Mouse (Mus musculus) CH12.LX (cell line): ENCODE measurements around the gene Cux1.

Experiments used
- BHLHE40 ChIP-seq: IDR thresholded peaks from 2 replicates; pipeline ENCODE4 v1.6.1; 2011; ENCODE audit warnings: mild to moderate bottlenecking, low read depth, low read length, improper control_type of control experiment
- CHD2 ChIP-seq: IDR thresholded peaks from 2 replicates; pipeline ENCODE4 v1.6.1; 2011; ENCODE audit warnings: low read length, improper control_type of control experiment
- CTCF ChIP-seq, 2 experiments: IDR thresholded peaks in 1 of 2; conservative IDR thresholded peaks in 1 of 2; 2 replicates each; pipeline ENCODE4 v1.5.1; 2011 to 2012; ENCODE audit warnings: low read depth in 2 of 2, low read length in 2 of 2, improper control_type of control experiment in 1 of 2, inconsistent platforms in 1 of 2, mild to moderate bottlenecking in 1 of 2, moderate library complexity in 1 of 2
- E2F4 ChIP-seq: IDR thresholded peaks from 2 replicates; pipeline ENCODE4 v1.6.1; 2011; ENCODE audit warnings: low read depth, low read length, improper control_type of control experiment; ENCODE audit not compliant: insufficient replicate concordance
- EP300 ChIP-seq: IDR thresholded peaks from 2 replicates; pipeline ENCODE4 v1.6.1; 2011; ENCODE audit warnings: low read length, improper control_type of control experiment
- IRF4 ChIP-seq: IDR thresholded peaks from 2 replicates; pipeline ENCODE4 v1.6.1; 2014; ENCODE audit warnings: low read depth, mild to moderate bottlenecking, inconsistent platforms, low read length, improper control_type of control experiment
- MXI1 ChIP-seq: IDR thresholded peaks from 2 replicates; pipeline ENCODE4 v1.6.1; 2011; ENCODE audit warnings: mild to moderate bottlenecking, low read depth, low read length, improper control_type of control experiment
- POLR2A ChIP-seq: IDR thresholded peaks from 2 replicates; pipeline ENCODE4 v1.6.1; 2011; ENCODE audit warnings: low read depth, mild to moderate bottlenecking, improper control_type of control experiment, low read length
- TCF12 ChIP-seq: IDR thresholded peaks from 2 replicates; pipeline ENCODE4 v1.6.1; 2014; ENCODE audit warnings: low read depth, mild to moderate bottlenecking, inconsistent platforms, low read length, improper control_type of control experiment
- ZC3H11A ChIP-seq: IDR thresholded peaks from 2 replicates; pipeline ENCODE4 v1.6.1; 2012; ENCODE audit warnings: low read depth, mild to moderate bottlenecking, inconsistent platforms, low read length, improper control_type of control experiment
- ZKSCAN1 ChIP-seq: IDR thresholded peaks from 2 replicates; pipeline ENCODE4 v1.6.1; 2012; ENCODE audit warnings: low read depth, inconsistent platforms, low read length, improper control_type of control experiment, borderline replicate concordance
- ZMIZ1 ChIP-seq: IDR thresholded peaks from 2 replicates; pipeline ENCODE4 v1.6.1; 2012; ENCODE audit warnings: low read depth, mild to moderate bottlenecking, inconsistent platforms, low read length, improper control_type of control experiment
- ZNF384 ChIP-seq: IDR thresholded peaks from 2 replicates; pipeline ENCODE4 v1.6.1; 2012; ENCODE audit warnings: low read depth, low read length, improper control_type of control experiment, inconsistent platforms

DNA sequence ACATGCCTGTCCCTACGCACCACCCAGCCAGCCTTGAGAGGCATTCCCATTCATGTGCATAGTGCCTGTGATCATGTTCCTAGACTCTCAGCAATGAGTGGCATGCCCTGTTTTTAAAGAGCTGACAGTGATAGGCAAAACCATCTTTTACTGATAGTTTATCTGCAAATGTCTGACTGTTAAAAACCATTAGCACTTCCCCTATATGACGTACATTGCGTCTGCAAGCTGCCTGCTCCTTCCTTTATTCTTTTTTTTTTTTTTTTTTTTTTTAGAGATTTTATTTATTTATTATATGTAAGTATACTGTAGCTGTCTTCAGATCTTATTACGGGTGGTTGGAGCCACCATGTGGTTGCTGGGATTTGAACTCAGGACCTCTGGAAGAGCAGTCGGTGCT lies 205.3 kb downstream of the Cux1 start:
- no peak for TF ChIP-seq EP300
- no peak for TF ChIP-seq ZNF384
- TF ChIP-seq ZMIZ1 = no peak
- no peak for TF ChIP-seq CTCF (conservative IDR thresholded peaks at IDR 0.05 in 1 of 2, IDR thresholded peaks at IDR 0.05 in 1 of 2; ENCODE audit: low read depth in 2 of 2, low read length in 2 of 2)
- no peak for TF ChIP-seq POLR2A
- TF ChIP-seq MXI1 = no peak
- TF ChIP-seq TCF12 = no peak
- no peak for TF ChIP-seq IRF4
- no peak for TF ChIP-seq BHLHE40
- TF ChIP-seq ZKSCAN1 = no peak
- TF ChIP-seq E2F4 = no peak
- TF ChIP-seq CHD2 = no peak
- TF ChIP-seq ZC3H11A = no peak
